Mouse (Mus musculus) heart, embryonic 13.5 days (tissue): Measurements from ENCODE around the gene Mical1. TPM values are rescaled to one million over a fixed set of nuclear protein-coding genes. Genes with fewer than 3 reads are reported as not detected.
A peak's percentile ranks its signal among the peaks of the same experiment; 100 is the strongest.
"Not testable (repeated sequence)": the region's sequence is repeated elsewhere in the genome, so short reads cannot be mapped to it uniquely, and the experiment has no call there.

ENCODE experiments used
- ATAC-seq: fragments of 200-750 bp; cut with Nextera tagmentation; 2 replicates; pipeline ENCODE4 v1.8.0; 2017; ENCODE audit warnings: moderate TSS enrichment; ENCODE audit not compliant: insufficient number of reproducible peaks, low FRiP score, low TSS enrichment; ENCODE audit errors: extremely low read depth
- H3K27ac ChIP-seq: fragments of 300-500 bp; sonication (generic); replicated peaks from 2 replicates; pipeline ENCODE4 v1.5.1; 2015; ENCODE audit warnings: moderate library complexity, mild to moderate bottlenecking, inconsistent platforms
- H3K27me3 ChIP-seq: fragments of 300-500 bp; sonication (generic); replicated peaks from 2 replicates; pipeline ENCODE4 v1.6.1; 2015; ENCODE audit warnings: mild to moderate bottlenecking, inconsistent platforms
- H3K36me3 ChIP-seq: fragments of 300-500 bp; sonication (generic); 2 replicates; pipeline ENCODE4 v1.6.1; 2015; ENCODE audit warnings: mild to moderate bottlenecking, inconsistent platforms
- H3K4me1 ChIP-seq: fragments of 300-500 bp; sonication (generic); 2 replicates; pipeline ENCODE4 v1.6.1; 2015; ENCODE audit warnings: inconsistent platforms
- H3K4me2 ChIP-seq: fragments of 300-500 bp; sonication (generic); 2 replicates; pipeline ENCODE4 v1.6.1; 2015; ENCODE audit warnings: inconsistent platforms, mild to moderate bottlenecking, moderate library complexity
- H3K4me3 ChIP-seq: fragments of 300-500 bp; sonication (generic); 2 replicates; pipeline ENCODE4 v1.5.1; 2015; ENCODE audit warnings: moderate library complexity, mild to moderate bottlenecking, inconsistent platforms
- H3K9ac ChIP-seq: fragments of 300-500 bp; sonication (generic); 2 replicates; pipeline ENCODE4 v1.6.1; 2015; ENCODE audit warnings: inconsistent platforms, mild to moderate bottlenecking, moderate library complexity
- H3K9me3 ChIP-seq: fragments of 300-500 bp; sonication (generic); 2 replicates; pipeline ENCODE4 v1.6.1; 2016; ENCODE audit warnings: inconsistent platforms
- WGBS: fragments of 180-500 bp; shearing (Covaris S2); methylation state at CpG from one replicate; pipeline ENCODE4 v1.1.7; 2015; ENCODE audit warnings: mixed read lengths; 5-methylcytosine and 5-hydroxymethylcytosine counted together
- polyA plus RNA-seq: library from polyadenylated mRNA; unstranded; fragments of >200 nt; fragmentation: Nextera tagmentation; extraction: Ambion mirVana; gene quantifications from 2 replicates; pipeline ENCODE4 v1.2.1, GENCODE M21; 2015

Mical1 gene
- polyA plus RNA-seq, 1 experiment from 2014 or later = 33.4 TPM

DNA sequence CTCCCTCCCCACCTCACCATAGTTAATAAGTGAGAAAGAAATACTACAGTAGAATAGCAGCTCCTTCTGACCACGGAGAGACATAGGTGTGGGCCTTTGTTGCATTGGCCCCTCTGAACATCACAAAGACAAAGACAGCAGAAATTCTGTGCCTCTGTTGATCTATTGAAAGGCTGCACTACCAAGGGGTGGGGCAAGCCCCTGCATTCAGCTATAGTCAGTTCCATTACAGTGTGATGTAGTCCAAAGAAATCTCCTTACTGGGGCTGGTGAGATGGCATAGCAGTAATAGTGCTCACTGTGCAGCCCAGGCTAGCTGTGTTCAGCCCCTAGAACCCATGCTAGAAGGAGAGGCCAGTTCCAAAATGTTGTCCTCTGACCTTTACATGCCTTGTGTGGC is 28.9 kb downstream of the Mical1 start:
- H3K4me3 ChIP-seq = no peak overlapping the region
- H3K4me1 ChIP-seq = peaks cover 17% of the 10 kb centered on the region
- no peak for ATAC-seq
- H3K27me3 ChIP-seq = no peaks in the 10 kb centered on the region
- 82% methylated on average over 1 of the region's 1 CpGs for WGBS
- no peaks in the 10 kb centered on the region for H3K36me3 ChIP-seq
- H3K9me3 ChIP-seq = no peaks in the 10 kb centered on the region
- no peak overlapping the region for H3K27ac ChIP-seq
- H3K9ac ChIP-seq = no peak overlapping the region
- no peak overlapping the region for H3K4me2 ChIP-seq

DNA sequence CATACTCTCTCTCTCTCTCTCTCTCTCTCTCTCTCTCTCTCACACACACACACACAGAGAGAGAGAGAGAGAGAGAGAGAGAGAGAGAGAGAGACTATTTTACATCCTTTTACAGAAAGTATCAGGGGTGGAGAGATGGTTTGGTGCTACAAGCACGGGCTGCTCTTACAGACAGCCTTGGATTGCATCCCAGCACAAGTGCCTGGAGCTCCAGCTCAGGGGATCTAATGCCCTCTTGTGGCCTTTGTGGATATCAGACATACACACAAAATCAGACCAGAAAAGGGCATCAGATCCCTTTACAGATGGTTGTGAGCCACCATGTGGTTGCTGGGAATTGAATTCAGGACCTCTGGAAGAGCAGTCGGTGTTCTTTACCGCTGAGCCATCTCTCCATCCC is 29.3 kb downstream of the Mical1 start:
- H3K4me1 ChIP-seq = peaks cover 17% of the 10 kb centered on the region
- not testable (repeated sequence) for H3K27me3 ChIP-seq, H3K4me3 ChIP-seq, H3K4me2 ChIP-seq, H3K9ac ChIP-seq, H3K9me3 ChIP-seq, H3K36me3 ChIP-seq, ATAC-seq, H3K27ac ChIP-seq
- WGBS = 2% methylated on average over 3 of the region's 3 CpGs

DNA sequence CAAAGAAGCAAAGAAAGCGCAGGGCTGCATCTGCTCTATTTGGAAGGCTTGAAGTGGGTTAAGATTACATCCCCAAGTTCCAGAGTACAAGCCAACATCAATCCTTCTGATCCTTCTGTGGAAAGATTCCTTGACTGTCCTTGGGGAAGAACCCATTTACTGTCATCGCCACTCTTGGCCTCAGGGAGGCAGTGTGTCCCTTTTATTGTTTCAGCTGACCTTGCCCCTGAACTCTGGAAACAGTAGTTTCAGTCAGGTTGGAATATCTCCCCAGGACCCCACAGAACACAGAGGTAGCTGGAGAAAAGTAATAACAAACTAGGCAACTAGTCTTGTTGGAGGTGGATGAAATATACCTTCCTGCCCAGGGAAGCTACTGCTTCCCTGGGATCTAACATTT is 33.0 kb downstream of the Mical1 start:
- ATAC-seq = no peak
- Histone ChIP-seq H3K4me3 (no peak overlapping the region), H3K27ac (no peak overlapping the region), H3K4me2 (no peak overlapping the region), H3K4me1 (peaks cover 12% of the 10 kb centered on the region), H3K9me3 (no peaks in the 10 kb centered on the region), H3K36me3 (no peaks in the 10 kb centered on the region), H3K27me3 (no peaks in the 10 kb centered on the region), H3K9ac (no peak overlapping the region)
- 25% methylated on average over 2 of the region's 2 CpGs for WGBS

DNA sequence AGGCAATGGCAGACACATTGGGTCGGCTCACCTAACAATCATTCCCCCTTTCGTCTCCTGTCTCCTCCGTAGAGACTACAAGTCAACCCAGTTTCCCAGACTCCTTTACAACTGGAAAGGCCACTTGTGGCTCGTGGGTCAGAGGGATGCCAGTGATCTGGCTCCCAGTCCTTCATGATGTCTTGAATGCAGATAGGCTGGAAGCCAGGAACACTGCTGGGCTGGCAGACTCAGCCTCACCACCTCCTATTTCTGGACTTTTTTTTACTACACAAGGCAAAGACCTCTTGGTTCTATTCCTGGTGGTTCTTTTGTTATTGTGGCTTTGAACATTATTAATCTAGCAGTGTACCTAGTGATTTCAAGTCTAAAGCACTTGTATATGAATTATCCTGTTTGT is 38.2 kb downstream of the Mical1 start:
- H3K27ac ChIP-seq = no peak overlapping the region
- no peaks in the 10 kb centered on the region for H3K27me3 ChIP-seq
- peaks cover 17% of the 10 kb centered on the region for H3K4me1 ChIP-seq
- 47% methylated on average over 4 of the region's 4 CpGs for WGBS
- no peak overlapping the region for H3K9ac ChIP-seq
- H3K9me3 ChIP-seq = no peaks in the 10 kb centered on the region
- H3K4me3 ChIP-seq = no peak overlapping the region
- ATAC-seq = no peak
- no peaks in the 10 kb centered on the region for H3K36me3 ChIP-seq
- no peak overlapping the region for H3K4me2 ChIP-seq

DNA sequence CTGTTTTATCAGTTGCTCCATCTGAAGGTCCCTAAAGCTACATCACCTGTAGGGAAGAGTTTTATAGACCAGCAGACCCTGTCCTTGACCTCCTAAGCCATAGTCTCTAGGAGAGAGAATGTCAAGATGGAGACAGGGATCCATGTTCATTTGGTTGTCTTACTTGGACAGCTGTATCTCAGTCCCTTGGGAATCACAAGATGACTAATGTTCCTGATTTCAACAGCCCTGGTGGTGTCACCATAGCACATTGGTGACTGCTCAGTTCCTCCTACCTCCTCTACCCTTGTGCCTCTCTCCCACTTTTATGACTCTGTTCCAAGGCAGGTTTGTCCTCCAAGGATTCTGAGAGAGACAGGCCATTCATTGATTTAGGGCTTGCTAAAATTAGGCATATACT is 38.8 kb downstream of the Mical1 start:
- Histone ChIP-seq H3K27me3 (no peaks in the 10 kb centered on the region), H3K9me3 (no peaks in the 10 kb centered on the region), H3K4me1 (peaks cover 17% of the 10 kb centered on the region), H3K9ac (no peak overlapping the region), H3K36me3 (no peaks in the 10 kb centered on the region), H3K4me2 (no peak overlapping the region), H3K27ac (no peak overlapping the region), H3K4me3 (no peak overlapping the region)
- no peak for ATAC-seq

DNA sequence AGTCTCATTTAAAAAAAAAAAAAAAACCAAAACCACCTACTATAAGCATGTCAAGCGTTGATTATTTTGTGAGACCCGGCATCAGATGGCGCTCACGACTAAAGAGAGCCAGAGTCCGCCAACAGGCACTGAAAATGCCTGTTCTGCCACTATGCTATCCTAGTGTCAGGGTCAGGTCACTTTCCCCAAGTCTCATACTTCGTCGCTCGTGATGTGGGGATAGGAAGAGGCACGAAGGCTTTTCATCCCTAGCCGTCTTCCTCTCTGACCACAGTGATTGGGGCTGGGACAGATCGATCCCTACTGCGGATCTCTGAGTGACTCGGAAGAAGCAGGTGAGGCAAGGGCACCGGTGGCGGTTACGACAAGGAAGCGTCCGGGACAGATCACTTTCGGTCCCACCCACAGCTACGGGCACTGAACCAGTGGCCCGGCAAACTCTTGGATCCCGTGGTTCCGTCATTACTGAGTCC is 42.4 kb downstream of the Mical1 start:
- WGBS = under 1% methylated on average over 23 of the region's 23 CpGs
- no peaks in the 10 kb centered on the region for H3K27me3 ChIP-seq
- no peaks in the 10 kb centered on the region for H3K9me3 ChIP-seq
- peak; percentile 22; the same call in 1 of the 2 replicates for ATAC-seq
- H3K4me2 ChIP-seq = peak overlapping the region; percentile 94
- peak overlapping the region; percentile 99 for H3K9ac ChIP-seq
- H3K36me3 ChIP-seq = peaks cover 11% of the 10 kb centered on the region
- peak overlapping the region; percentile 97 for H3K27ac ChIP-seq
- peaks cover 44% of the 10 kb centered on the region for H3K4me1 ChIP-seq
- peak overlapping the region; percentile 95 for H3K4me3 ChIP-seq

DNA sequence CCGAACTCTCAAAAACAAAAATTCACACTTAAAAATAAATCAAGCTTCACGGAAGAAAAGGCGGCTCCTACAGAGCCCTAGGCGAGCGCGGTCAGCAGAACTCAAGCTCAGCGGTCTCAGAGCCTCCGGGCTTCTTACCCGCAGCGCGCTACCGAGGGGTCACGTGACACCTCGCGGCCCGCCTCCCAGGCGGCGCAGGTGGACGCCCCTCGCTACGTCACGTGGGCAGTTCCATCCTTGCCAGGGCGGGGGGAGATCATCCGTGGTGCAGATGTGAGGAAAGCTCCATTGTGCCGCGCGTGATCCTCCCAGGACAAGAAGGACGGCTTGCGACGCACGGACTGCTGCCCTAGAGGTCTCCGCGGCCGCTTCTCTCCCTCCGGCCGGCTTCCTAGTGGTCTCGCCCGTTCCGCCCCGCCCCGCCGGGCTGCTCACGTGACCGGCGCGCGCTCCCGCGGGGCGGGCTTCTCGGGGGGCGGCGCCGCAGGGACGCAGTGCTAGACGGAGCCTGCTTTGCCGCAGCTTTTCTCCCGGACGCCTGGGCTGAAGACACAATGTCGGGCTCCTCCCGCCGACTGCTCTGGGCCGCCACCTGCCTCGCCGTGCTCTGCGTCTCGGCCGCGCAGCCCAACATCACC is 43.0 kb downstream of the Mical1 start, which contains the start of gene Cd164:
Gene Cd164 (plus strand): TSS at position 434 of the 638 bp plus-strand sequence.
- Histone ChIP-seq H3K36me3 (peaks cover 17% of the 10 kb centered on the region), H3K9me3 (no peaks in the 10 kb centered on the region), H3K4me2 (peak within 1 kb of the TSS; percentile 94), H3K4me1 (peaks cover 43% of the 10 kb centered on the region), H3K9ac (peak within 1 kb of the TSS; percentile 99), H3K4me3 (peak within 1 kb of the TSS; percentile 95), H3K27ac (peak within 1 kb of the TSS; percentile 97), H3K27me3 (no peaks in the 10 kb centered on the region)
- WGBS = under 1% methylated on average over 68 of the region's 69 CpGs
- ATAC-seq = peak; percentile 92

DNA sequence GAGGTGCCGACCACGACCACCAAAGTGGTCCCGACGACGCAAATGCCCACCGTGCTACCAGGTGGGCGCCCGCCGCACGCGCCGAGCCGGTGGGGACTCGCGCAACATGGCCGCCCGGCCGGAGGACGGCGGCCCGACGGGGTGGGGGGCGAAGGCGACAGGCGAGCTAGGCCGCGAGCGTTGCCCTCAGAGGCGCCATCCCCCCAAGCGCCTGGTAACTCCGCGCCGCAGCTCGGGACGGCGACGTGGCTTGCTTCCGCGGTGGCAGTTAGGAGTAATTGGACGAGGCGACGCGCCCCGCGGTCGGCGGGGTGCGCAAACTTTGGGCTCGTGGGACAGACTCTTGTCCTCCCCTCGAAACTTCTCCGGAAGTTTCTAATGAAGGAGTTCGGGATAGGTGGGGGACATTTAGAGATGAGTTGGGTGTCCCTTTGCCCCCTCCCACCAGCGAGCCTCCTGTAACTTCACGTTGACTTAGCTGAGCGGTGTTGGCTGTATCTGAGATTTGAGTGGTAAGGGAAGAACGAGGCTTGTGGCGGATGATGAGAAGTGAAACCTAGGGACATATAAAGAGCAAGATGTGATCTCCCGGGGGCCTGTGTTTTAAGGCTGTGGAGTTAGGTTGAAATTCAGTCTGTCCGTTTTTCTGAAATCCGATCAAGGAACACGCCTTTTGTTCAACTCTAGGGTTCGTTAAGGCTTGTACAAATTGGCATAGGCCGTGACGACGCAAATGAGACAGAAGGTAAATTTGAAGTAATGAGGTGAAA is 43.7 kb downstream of the Mical1 start:
- Histone ChIP-seq H3K4me1 (peaks cover 36% of the 10 kb centered on the region), H3K36me3 (peaks cover 24% of the 10 kb centered on the region), H3K27ac (peak overlapping the region; percentile 97), H3K9ac (peak overlapping the region; percentile 99), H3K4me3 (peak overlapping the region; percentile 95), H3K27me3 (no peaks in the 10 kb centered on the region), H3K4me2 (peak overlapping the region; percentile 94), H3K9me3 (no peaks in the 10 kb centered on the region)
- peak; percentile 45 for ATAC-seq
- under 1% methylated on average over 61 of the region's 65 CpGs for WGBS

DNA sequence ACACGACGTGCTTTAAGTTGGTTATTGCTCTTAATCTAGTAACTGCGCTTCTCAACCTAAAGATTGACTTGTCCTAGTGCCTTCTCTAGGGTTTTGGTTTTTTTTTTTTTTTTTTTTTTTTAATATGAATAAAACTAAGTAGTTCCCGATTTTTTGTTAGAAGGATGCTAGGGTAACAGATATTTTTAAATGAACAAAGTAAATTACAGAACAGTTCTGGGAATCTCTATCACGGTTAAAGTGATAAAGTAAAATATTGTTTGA is 44.2 kb downstream of the Mical1 start:
- no peak for ATAC-seq
- Histone ChIP-seq H3K4me1 (peaks cover 35% of the 10 kb centered on the region), H3K4me2 (peak overlapping the region; percentile 94), H3K36me3 (peaks cover 28% of the 10 kb centered on the region), H3K27ac (peak overlapping the region; percentile 97; the same call in 1 of the 2 replicates), H3K27me3 (no peaks in the 10 kb centered on the region), H3K9me3 (no peaks in the 10 kb centered on the region), H3K4me3 (peak overlapping the region; percentile 95), H3K9ac (peak overlapping the region; percentile 99)
- WGBS = 2% methylated on average over 5 of the region's 5 CpGs

DNA sequence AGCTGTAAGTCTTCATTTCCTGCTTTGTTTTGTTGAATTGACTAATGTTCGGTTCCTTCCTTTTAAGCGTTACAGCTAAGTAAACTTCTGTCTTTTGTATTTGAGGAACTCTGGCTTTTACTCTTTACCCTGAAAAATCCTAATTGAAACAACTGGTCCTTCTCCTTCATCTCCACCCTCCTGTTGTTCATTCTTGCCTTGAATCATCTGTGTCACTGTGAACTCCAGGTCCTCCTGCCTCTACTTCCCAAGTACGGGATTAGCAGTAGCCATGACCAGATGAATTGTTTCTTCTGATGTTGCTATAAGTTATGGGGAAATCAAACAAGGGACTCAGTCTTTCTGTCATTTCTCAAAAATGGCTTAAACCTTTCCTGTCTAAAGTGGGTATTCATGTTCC is 47.3 kb downstream of the Mical1 start:
- Histone ChIP-seq H3K9me3 (no peaks in the 10 kb centered on the region), H3K27ac (no peak overlapping the region), H3K36me3 (peaks cover 48% of the 10 kb centered on the region), H3K27me3 (no peaks in the 10 kb centered on the region), H3K4me1 (peaks cover 36% of the 10 kb centered on the region), H3K9ac (no peak overlapping the region), H3K4me2 (0 out of 2 replicates have a peak overlapping the region, but pooled peaks have one; percentile 5), H3K4me3 (no peak overlapping the region)
- 81% methylated on average over 3 of the region's 3 CpGs for WGBS
- no peak for ATAC-seq

DNA sequence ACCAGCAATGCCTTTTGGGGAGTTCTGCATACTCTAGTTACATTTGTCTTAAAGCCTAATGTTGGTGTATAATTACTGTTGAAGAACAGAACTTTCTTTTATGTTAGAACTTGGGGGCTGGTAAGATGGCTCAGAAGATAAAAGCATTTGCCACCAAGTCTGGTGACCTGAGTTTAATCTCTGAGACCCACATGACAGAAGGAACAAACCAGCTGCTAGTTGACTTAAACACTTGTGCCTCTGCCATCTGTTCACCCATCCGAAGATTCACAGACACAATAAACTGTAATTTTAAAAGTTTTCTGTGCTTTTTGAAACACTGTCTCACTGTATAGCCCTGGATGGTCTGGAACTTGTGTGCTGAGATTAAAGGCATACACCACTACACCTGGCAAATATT is 49.6 kb downstream of the Mical1 start:
- 86% methylated on average over 1 of the region's 1 CpGs for WGBS
- Histone ChIP-seq H3K36me3 (peaks cover 69% of the 10 kb centered on the region), H3K27ac (no peak overlapping the region)

DNA sequence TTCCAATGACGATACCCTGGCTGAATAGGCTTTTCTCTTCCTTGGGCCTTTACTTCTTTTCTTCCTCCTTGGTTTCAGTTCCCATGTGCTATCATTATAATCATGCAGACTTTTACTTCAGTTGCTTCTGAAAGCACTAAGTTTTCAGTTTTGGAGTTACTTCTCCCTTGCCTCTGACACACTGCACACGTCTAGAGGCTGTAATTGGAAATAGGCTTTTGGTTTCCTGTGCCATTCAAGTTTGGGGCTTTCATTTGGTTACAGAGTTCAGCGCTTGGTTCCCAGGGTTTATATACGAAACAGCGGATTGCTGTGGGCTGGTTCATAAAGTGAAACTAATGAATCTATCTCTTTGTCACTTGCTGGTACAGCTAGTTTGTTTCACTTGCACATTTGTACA is 53.9 kb downstream of the Mical1 start:
- H3K27me3 ChIP-seq = no peaks in the 10 kb centered on the region
- peaks cover 82% of the 10 kb centered on the region for H3K36me3 ChIP-seq
- ATAC-seq = no peak
- H3K9me3 ChIP-seq = no peaks in the 10 kb centered on the region
- H3K4me3 ChIP-seq = no peak overlapping the region
- no peak overlapping the region for H3K4me2 ChIP-seq
- H3K9ac ChIP-seq = no peak overlapping the region
- WGBS = 88% methylated on average over 5 of the region's 5 CpGs
- no peak overlapping the region for H3K27ac ChIP-seq
- peaks cover 3% of the 10 kb centered on the region; the same call in 1 of the 2 replicates for H3K4me1 ChIP-seq

More for the DNA sequence above, 49.6 kb downstream of the Mical1 start:
- Histone ChIP-seq H3K4me2 (no peak overlapping the region), H3K9ac (no peak overlapping the region), H3K27me3 (no peaks in the 10 kb centered on the region), H3K9me3 (no peaks in the 10 kb centered on the region), H3K4me1 (peaks cover 34% of the 10 kb centered on the region), H3K4me3 (no peak overlapping the region)
- ATAC-seq = no peak
